Mouse (Mus musculus) layer of hippocampus, adult 8-10 months (tissue): Measurements from ENCODE around the gene Dmrt1. TPM values are rescaled to one million over a fixed set of nuclear protein-coding genes. Genes with fewer than 3 reads are reported as not detected.

Source experiments
- DNase-seq, 2 experiments: peaks; one replicate each; pipeline ENCODE4 v3.0.0; 2022; ENCODE audit warnings: low spot score in 2 of 2
- total RNA-seq, 4 experiments: library from RNA; stranded (reverse); gene quantifications; 2 replicates each; pipeline ENCODE4 v1.2.4; 2022

Gene Dmrt1
- total RNA-seq, 4 experiments from 2014 or later: not detected

DNA sequence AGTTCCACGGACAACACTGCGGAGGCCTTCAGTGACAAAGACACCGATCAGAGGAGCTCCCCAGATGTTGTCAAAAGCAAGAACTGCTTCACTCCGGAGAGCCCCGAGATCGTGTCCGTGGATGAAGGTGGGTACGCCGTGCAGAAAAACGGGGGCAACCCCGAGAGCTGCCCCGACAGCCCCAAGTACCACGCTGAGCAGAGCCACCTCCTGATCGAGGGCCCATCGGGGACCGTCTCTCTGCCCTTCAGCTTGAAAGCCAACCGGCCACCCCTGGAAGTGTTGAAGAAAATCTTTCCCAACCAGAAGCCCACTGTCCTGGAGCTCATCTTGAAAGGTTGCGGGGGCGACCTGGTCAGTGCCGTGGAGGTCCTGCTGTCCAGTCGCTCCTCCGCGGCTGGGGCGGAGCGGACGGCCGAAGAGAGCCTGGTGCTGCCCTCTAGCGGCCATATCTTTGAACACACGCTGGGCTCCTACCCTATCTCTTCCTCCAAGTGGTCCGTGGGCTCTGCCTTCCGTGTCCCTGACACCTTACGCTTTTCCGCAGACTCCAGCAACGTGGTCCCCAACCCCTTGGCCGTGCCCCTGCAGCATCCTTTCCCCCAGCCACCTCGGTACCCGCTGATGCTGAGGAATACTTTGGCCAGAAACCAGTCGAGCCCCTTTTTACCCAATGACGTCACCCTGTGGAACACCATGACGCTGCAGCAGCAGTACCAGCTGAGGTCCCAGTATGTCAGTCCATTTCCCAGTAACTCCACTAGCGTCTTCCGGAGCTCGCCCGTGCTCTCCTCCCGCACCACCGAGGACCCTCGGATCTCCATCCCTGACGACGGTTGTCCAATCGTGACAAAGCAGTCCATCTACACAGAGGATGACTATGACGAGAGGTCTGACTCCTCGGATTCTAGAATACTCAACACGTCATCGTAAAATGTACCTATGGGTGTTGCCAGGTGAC is 117.2 kb downstream of the Dmrt1 start:
- peak in 1 of 2 experiments; percentile 53 for DNase-seq

- DNase-seq: peak; percentile 11 to 66
These were observed 123.1 kb downstream of the Dmrt1 start for GRCm38 (mm10) chr19:25628490-25628889.

DNA sequence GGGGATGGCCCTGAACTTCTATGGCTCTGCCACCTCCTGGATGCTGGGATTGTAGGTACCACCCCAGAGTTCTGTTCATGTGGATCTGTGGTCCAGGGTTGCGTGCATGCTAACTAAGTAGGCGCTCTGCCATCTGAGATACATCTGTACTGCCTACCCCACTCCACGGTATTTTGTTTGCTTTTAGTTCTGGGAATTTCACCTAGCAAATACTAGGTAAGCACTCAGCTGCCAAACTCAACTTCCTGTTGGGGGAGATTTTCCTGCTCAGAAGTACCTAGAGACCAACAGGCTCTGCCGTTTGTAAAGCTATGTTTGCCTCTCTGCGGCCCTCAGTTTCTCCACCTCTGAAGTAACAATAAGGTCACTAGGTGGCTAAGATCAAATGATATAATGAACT is 129.7 kb downstream of the Dmrt1 start:
- no peak for DNase-seq

GRCm38 (mm10) chr19:25635622-25636244 is 130.3 kb downstream of the Dmrt1 start:
- peak; percentile 16 to 63 for DNase-seq

DNA sequence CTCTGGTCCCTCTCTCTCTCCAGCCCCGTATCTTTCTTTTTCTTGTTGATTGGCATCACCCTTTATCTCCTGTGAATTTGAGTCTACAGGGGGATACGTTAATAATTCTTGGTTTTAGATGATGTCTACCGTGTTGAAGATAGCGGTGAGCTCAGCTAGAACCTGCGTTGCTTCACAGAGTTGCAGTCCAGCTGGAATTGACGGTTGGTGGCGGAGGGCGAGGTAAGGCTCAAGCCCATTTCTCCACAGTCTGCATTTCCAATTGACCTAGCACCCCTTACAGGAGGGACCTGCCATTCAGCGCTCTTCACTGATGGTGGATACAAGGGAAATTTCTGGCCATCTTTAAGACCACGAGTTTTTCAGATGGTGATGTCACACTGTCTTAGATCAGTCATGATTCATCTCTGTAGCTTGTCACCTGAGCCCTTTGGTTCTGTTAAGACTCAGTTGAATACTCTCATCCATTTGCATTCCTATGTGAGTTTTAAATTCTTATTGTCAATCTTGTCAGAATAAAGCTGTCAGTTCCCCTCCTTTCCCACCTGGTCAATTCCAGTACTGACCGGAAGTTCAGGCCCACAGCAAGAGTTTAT is 133.4 kb downstream of the Dmrt1 start:
- DNase-seq: no peak

- no peak for DNase-seq
These were observed 136.4 kb downstream of the Dmrt1 start for GRCm38 (mm10) chr19:25641786-25642185.

DNA sequence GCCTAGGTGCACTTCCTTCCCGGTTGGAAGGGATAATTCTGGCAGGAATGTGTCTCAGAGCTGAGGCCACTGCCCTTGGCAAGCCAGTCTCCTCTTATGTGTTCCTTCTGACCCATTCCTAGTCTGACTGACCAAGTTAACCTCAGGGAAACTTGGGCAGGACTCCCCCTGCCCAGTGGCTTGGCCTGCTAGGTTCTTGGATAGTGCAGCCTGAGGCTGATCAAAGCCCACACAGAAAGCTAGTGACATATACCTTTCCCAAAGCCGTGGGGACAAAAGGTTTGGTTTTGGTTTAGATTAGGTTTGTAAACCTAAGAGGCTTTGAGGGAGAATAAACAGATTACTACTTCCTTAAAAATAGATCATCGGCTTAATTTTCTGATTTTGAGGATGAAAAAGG is 141.7 kb downstream of the Dmrt1 start:
- DNase-seq: no peak

- no peak for DNase-seq
These were observed 143.3 kb downstream of the Dmrt1 start for GRCm38 (mm10) chr19:25648701-25649100.

DNA sequence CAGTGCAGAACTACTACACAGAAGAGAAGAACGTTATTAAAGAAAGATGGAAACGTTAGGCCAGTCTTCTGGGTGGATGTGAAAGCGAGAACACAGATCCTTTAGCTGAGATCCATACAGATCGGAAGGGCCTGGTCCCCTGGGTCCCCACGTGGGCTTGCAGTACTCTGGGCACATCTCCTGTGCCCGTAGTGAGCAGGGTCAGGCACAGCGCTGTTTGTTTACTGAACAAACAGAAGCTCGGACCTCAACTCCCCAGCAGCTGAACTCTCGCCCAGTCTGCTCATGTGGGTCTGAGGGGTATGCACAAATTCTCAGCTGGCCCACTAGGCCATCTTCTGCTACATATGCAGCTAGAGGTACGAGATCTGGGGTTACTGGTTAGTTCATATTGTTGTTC is 145.1 kb downstream of the Dmrt1 start:
- no peak for DNase-seq

- DNase-seq: no peak
These were observed 147.1 kb downstream of the Dmrt1 start for GRCm38 (mm10) chr19:25652560-25652959.

Other genes with a start within 250 kb of the Dmrt1 start
- under 1 TPM; 0.31 to 0.57 (median 0.38) TPM for gene Dmrt3, start 104.7 kb downstream of the Dmrt1 start, total RNA-seq
- 1 to 10 TPM; 1.1 to 1.6 (median 1.3) TPM for gene Dmrt2, start 166.8 kb downstream of the Dmrt1 start, total RNA-seq